Mouse (Mus musculus) mouse trophoblast stem cell (cell line): ENCODE measurements at regions not wholly inside any gene's neighbourhood (a gene's known extent, or its start where the extent isn't known, plus 50 kb on each side); places are given as distances from the start of the nearest gene placed in this dataset.

Experiments used
- in situ Hi-C, 2 experiments: fragments of 300-500 bp; cut with MseI, MboI; formaldehyde crosslinking; loops; 2 replicates in 1 of 2; 3 replicates in 1 of 2; pipeline ENCODE4 v1.15.1; 2025

GRCm38 (mm10) chr5:133715830-133716229 lies 383.7 kb upstream of the Castor2 start:
- in situ Hi-C loops: no loop called here

GRCm38 (mm10) chr5:133712652-133713051 lies 386.9 kb upstream of the Castor2 start:
- in situ Hi-C loops: no loop called here

GRCm38 (mm10) chr5:133708881-133709280 lies 390.6 kb upstream of the Castor2 start:
- in situ Hi-C loops: no loop called here

GRCm38 (mm10) chr5:133686206-133686605 lies 413.3 kb upstream of the Castor2 start:
- in situ Hi-C loops: no loop called here

- in situ Hi-C loops: no loop called here
These were observed 416.5 kb upstream of the Castor2 start for GRCm38 (mm10) chr5:133683021-133683420.

GRCm38 (mm10) chr5:133676791-133677450 lies 422.6 kb upstream of the Castor2 start:
- in situ Hi-C loops: no loop called here

GRCm38 (mm10) chr5:133675636-133676035 lies 423.9 kb upstream of the Castor2 start:
- in situ Hi-C loops: no loop called here

GRCm38 (mm10) chr5:133666473-133666872 lies 433.0 kb upstream of the Castor2 start:
- in situ Hi-C loops: no loop called here

- in situ Hi-C loops: no loop called here
These were observed 436.8 kb upstream of the Castor2 start for GRCm38 (mm10) chr5:133662474-133663256.

- in situ Hi-C loops: no loop called here
These were observed 439.2 kb upstream of the Castor2 start for GRCm38 (mm10) chr5:133660351-133660750.

GRCm38 (mm10) chr5:133656837-133657236 lies 442.7 kb upstream of the Castor2 start:
- in situ Hi-C loops: no loop called here

- in situ Hi-C loops: no loop called here
These were observed 446.1 kb upstream of the Castor2 start for GRCm38 (mm10) chr5:133653431-133653830.

- in situ Hi-C loops: no loop called here
These were observed 449.3 kb upstream of the Castor2 start for GRCm38 (mm10) chr5:133650246-133650645.

- in situ Hi-C loops: no loop called here
These were observed 453.8 kb upstream of the Castor2 start for GRCm38 (mm10) chr5:133645696-133646195.

- in situ Hi-C loops: no loop called here
These were observed 456.2 kb upstream of the Castor2 start for GRCm38 (mm10) chr5:133643326-133643725.

- in situ Hi-C loops: no loop called here
These were observed 465.0 kb upstream of the Castor2 start for GRCm38 (mm10) chr5:133634481-133634880.

- in situ Hi-C loops: no loop called here
These were observed 467.7 kb upstream of the Castor2 start for GRCm38 (mm10) chr5:133631812-133632211.

GRCm38 (mm10) chr5:133619347-133619746 lies 480.2 kb upstream of the Castor2 start:
- in situ Hi-C loops: no loop called here

- in situ Hi-C loops: no loop called here
These were observed 498.2 kb upstream of the Castor2 start for GRCm38 (mm10) chr5:133601241-133601739.

GRCm38 (mm10) chr5:133600630-133601029 lies 498.9 kb upstream of the Castor2 start:
- in situ Hi-C loops: no loop called here

- in situ Hi-C loops: no loop called here
These were observed 501.4 kb upstream of the Castor2 start for GRCm38 (mm10) chr5:133598105-133598504.

GRCm38 (mm10) chr5:133586492-133586891 lies 513.0 kb upstream of the Castor2 start:
- in situ Hi-C loops: no loop called here

GRCm38 (mm10) chr5:133585181-133585580 lies 514.3 kb upstream of the Castor2 start:
- in situ Hi-C loops: no loop called here
